Mouse (Mus musculus) erythroblast, embryonic 14.5 days (primary cell): Measurements from ENCODE around the gene Zfp839.

Source experiments
- GATA1 ChIP-seq: IDR thresholded peaks from 2 replicates; pipeline ENCODE4 v1.6.1; 2012; ENCODE audit warnings: low read length, inconsistent platforms, mixed read lengths
- TAL1 ChIP-seq: IDR thresholded peaks from 3 replicates; pipeline ENCODE4 v1.6.1; 2012; ENCODE audit warnings: low read length, inconsistent platforms, mixed read lengths

DNA sequence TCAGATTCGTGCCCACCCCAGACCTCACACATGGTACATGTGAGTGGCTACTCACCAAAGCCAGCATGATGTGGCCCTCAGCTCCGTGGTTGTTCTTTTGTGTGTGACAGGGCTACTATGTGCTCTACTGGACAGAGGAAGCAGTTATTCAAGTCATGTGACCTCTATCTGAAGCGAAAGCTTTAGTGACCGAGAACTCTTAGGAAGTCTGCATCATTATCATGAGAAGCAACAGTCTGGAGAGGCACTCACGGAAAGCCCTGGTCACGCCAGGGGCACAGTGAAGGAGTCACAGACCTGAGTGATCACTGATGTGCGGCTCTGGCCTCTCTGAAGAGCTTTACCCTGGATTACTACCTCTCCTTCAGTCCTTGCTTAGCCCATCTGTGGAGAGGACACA is 27.7 kb upstream of the Zfp839 start:
- TF ChIP-seq TAL1 (no peak), GATA1 (no peak)
